Mouse (Mus musculus): ENCODE results near the gene Sp2.

DNA sequence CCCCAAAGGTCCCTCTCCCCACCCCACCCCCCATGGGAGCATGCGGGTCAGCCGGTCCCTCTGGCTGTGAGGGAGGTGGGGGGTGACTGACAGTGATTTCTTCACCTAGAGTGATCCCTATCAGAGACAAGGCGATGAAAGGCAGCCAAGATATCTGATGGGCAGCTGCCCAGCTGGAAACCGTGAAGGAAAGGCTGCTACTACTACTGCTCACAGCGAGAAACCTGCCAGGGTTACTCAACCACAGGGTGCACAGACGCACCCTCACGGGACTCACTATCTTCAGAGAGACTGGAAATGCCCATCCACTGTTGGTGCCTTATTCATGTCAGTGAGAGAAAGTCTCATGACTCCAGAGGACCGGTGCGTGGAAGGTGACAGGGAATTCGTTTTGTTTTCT lies 42.2 kb upstream of the Sp2 start:
- no peak for TF ChIP-seq CTCF (IDR thresholded peaks at IDR 0.05; ENCODE audit: low read depth)
- no peak for TF ChIP-seq EP300 (optimal IDR thresholded peaks at IDR 0.05)

Data from stomach, postnatal 0 days (tissue).